Mouse (Mus musculus) liver, embryonic 15.5 days (tissue): ENCODE measurements around the gene Emc7. TPM values are rescaled to one million over a fixed set of nuclear protein-coding genes. Genes with fewer than 3 reads are reported as not detected.
A peak's percentile ranks its signal among the peaks of the same experiment; 100 is the strongest.

ENCODE experiments used
- ATAC-seq: fragments of 200-750 bp; cut with Nextera tagmentation; 2 replicates; pipeline ENCODE4 v1.8.0; 2017; ENCODE audit warnings: moderate number of reproducible peaks, mild to moderate bottlenecking, moderate library complexity; ENCODE audit not compliant: insufficient read depth
- H3K27ac ChIP-seq: fragments of 300-500 bp; sonication (generic); replicated peaks from 2 replicates; pipeline ENCODE4 v1.5.1; 2015; ENCODE audit warnings: mild to moderate bottlenecking, inconsistent platforms
- H3K27me3 ChIP-seq: fragments of 300-500 bp; sonication (generic); 2 replicates; pipeline ENCODE4 v1.6.1; 2015; ENCODE audit warnings: mild to moderate bottlenecking, inconsistent platforms
- H3K36me3 ChIP-seq: fragments of 300-500 bp; sonication (generic); replicated peaks from 2 replicates; pipeline ENCODE4 v1.6.1; 2015; ENCODE audit warnings: moderate library complexity, mild to moderate bottlenecking, inconsistent platforms
- H3K4me1 ChIP-seq: fragments of 300-500 bp; sonication (generic); replicated peaks from 2 replicates; pipeline ENCODE4 v1.6.1; 2015; ENCODE audit warnings: inconsistent platforms
- H3K4me2 ChIP-seq: fragments of 300-500 bp; sonication (generic); 2 replicates; pipeline ENCODE4 v1.6.1; 2015; ENCODE audit warnings: moderate library complexity, mild to moderate bottlenecking, inconsistent platforms
- H3K4me3 ChIP-seq: fragments of 300-500 bp; sonication (generic); replicated peaks from 2 replicates; pipeline ENCODE4 v1.5.1; 2015; ENCODE audit warnings: mild to moderate bottlenecking, inconsistent platforms
- H3K9ac ChIP-seq: fragments of 300-500 bp; sonication (generic); 2 replicates; pipeline ENCODE4 v1.6.1; 2015; ENCODE audit warnings: moderate library complexity, mild to moderate bottlenecking, inconsistent platforms
- H3K9me3 ChIP-seq: fragments of 300-500 bp; sonication (generic); replicated peaks from 2 replicates; pipeline ENCODE4 v1.6.1; 2016; ENCODE audit warnings: inconsistent platforms
- WGBS: fragments of 180-500 bp; shearing (Covaris S2); methylation state at CpG from one replicate; pipeline ENCODE4 v1.1.7; 2015; ENCODE audit warnings: mixed read lengths; ENCODE audit not compliant: insufficient replicate concordance; 5-methylcytosine and 5-hydroxymethylcytosine counted together
- polyA plus RNA-seq: library from polyadenylated mRNA; unstranded; fragments of >200 nt; fragmentation: Nextera tagmentation; extraction: Ambion mirVana; gene quantifications from 2 replicates; pipeline ENCODE4 v1.2.1, GENCODE M21; 2015

Emc7 gene
- polyA plus RNA-seq, 1 experiment from 2014 or later = 12.9 TPM

DNA sequence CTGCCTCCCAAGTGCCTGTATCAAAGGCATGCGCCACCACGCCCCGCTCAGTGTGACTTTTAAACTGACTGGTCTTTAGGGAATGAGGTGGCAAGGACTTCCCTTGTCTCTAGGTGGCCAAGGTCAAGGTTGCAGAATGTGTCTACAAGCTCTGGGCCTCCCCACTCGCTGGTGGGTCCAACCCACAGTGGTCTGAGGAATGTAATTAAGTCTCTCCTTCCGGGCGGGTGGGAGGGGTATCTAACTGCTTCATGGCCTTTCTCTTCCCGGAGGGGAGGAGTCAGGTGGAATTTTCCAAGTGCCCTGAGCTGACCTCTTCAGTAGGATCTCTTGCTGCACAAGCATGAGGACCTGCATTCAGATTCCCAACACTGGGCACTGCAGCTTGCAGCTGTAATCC, 43.1 kb downstream of the Emc7 start:
- no peak overlapping the region for H3K4me2 ChIP-seq
- H3K4me3 ChIP-seq = no peak overlapping the region
- H3K4me1 ChIP-seq = peaks cover 37% of the 10 kb centered on the region
- H3K27me3 ChIP-seq = no peaks in the 10 kb centered on the region
- no peak for ATAC-seq
- 76% methylated on average over 7 of the region's 7 CpGs for WGBS
- no peak overlapping the region for H3K27ac ChIP-seq
- H3K9ac ChIP-seq = no peak overlapping the region
- H3K9me3 ChIP-seq = no peaks in the 10 kb centered on the region
- no peaks in the 10 kb centered on the region for H3K36me3 ChIP-seq

DNA sequence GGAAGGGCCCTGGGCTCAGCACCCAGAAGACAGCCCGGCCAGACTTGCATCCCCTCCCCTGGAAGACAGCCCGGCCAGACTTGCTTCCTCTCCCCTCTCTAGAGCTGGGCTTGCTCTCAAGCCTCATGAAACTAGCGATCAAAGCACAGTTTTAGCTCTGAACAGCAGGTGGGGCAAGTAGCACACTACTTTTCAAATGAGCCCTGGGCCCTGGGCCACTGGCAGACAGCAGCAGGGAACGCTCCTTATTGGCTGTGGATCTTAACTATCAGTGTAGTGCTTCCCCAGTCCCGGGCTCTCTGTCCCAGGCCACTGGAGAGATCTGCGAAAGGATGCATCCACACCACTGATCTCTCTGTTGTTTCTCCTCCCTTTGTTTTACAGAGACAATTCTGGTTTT, 46.4 kb downstream of the Emc7 start:
- no peaks in the 10 kb centered on the region for H3K27me3 ChIP-seq
- 7% methylated on average over 6 of the region's 6 CpGs for WGBS
- no peaks in the 10 kb centered on the region for H3K36me3 ChIP-seq
- H3K4me2 ChIP-seq = no peak overlapping the region
- no peak overlapping the region for H3K27ac ChIP-seq
- H3K9me3 ChIP-seq = no peaks in the 10 kb centered on the region
- peaks cover 24% of the 10 kb centered on the region for H3K4me1 ChIP-seq
- H3K4me3 ChIP-seq = no peak overlapping the region
- no peak overlapping the region for H3K9ac ChIP-seq
- peak; percentile 85 for ATAC-seq

- Histone ChIP-seq H3K4me1 (peaks cover 24% of the 10 kb centered on the region), H3K27ac (no peak overlapping the region), H3K4me3 (no peak overlapping the region), H3K36me3 (no peaks in the 10 kb centered on the region), H3K27me3 (no peaks in the 10 kb centered on the region), H3K9ac (no peak overlapping the region), H3K9me3 (no peaks in the 10 kb centered on the region), H3K4me2 (no peak overlapping the region)
- no peak for ATAC-seq
- WGBS = 76% methylated on average over 6 of the region's 6 CpGs
Observed at GRCm38 (mm10) chr2:112503978-112504377, 49.2 kb downstream of the Emc7 start.

GRCm38 (mm10) chr2:112506841-112507435, 52.1 kb downstream of the Emc7 start:
- Histone ChIP-seq H3K9ac (no peak overlapping the region), H3K36me3 (no peaks in the 10 kb centered on the region), H3K4me1 (peaks cover 32% of the 10 kb centered on the region), H3K9me3 (no peaks in the 10 kb centered on the region), H3K27ac (no peak overlapping the region), H3K4me2 (no peak overlapping the region), H3K4me3 (no peak overlapping the region), H3K27me3 (no peaks in the 10 kb centered on the region)
- no peak for ATAC-seq
- 62% methylated on average over 5 of the region's 5 CpGs for WGBS

DNA sequence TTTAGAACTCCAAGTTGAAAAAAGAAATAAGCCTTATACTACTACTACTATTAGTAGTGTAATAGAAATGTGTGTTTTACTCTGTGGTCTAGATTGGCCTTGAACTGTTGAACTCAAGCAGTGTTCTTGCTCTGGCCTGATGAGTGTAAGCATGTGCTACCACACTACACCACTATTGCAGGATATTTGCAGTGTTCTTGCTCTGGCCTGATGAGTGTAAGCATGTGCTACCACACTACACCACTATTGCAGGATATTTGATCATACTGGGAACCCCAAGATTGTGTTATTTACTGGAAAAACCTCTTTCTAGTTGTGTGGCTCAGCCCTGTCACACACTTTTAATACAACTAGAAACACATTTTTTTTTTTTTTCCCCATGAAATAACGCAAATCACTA, 52.6 kb downstream of the Emc7 start:
- H3K4me3 ChIP-seq = no peak overlapping the region
- no peak overlapping the region for H3K9ac ChIP-seq
- peaks cover 32% of the 10 kb centered on the region for H3K4me1 ChIP-seq
- H3K9me3 ChIP-seq = no peaks in the 10 kb centered on the region
- ATAC-seq = no peak
- H3K27ac ChIP-seq = no peak overlapping the region
- WGBS = 75% methylated on average over 1 of the region's 1 CpGs
- no peaks in the 10 kb centered on the region for H3K27me3 ChIP-seq
- H3K36me3 ChIP-seq = no peaks in the 10 kb centered on the region
- no peak overlapping the region for H3K4me2 ChIP-seq

GRCm38 (mm10) chr2:112510140-112510539, 55.3 kb downstream of the Emc7 start:
- no peaks in the 10 kb centered on the region for H3K36me3 ChIP-seq
- H3K4me1 ChIP-seq = peaks cover 32% of the 10 kb centered on the region
- H3K4me3 ChIP-seq = no peak overlapping the region
- peak overlapping the region; percentile 51 for H3K4me2 ChIP-seq
- H3K9me3 ChIP-seq = no peaks in the 10 kb centered on the region
- no peak overlapping the region for H3K9ac ChIP-seq
- 27% methylated on average over 4 of the region's 4 CpGs for WGBS
- 0 out of 2 replicates have a peak overlapping the region, but pooled peaks have one; percentile 45 for H3K27ac ChIP-seq
- no peaks in the 10 kb centered on the region for H3K27me3 ChIP-seq
- peak; percentile 96 for ATAC-seq

- H3K9me3 ChIP-seq = no peaks in the 10 kb centered on the region
- H3K27me3 ChIP-seq = no peaks in the 10 kb centered on the region
- H3K4me1 ChIP-seq = peaks cover 29% of the 10 kb centered on the region
- ATAC-seq = no peak
- no peak overlapping the region for H3K4me3 ChIP-seq
- H3K27ac ChIP-seq = no peak overlapping the region
- H3K4me2 ChIP-seq = no peak overlapping the region
- no peak overlapping the region for H3K9ac ChIP-seq
- 0 out of 2 replicates have a peak, but pooled peaks cover 5% of the 10 kb centered on the region for H3K36me3 ChIP-seq
- 86% methylated on average over 1 of the region's 1 CpGs for WGBS
Observed at GRCm38 (mm10) chr2:112513036-112513435, 58.2 kb downstream of the Emc7 start.

DNA sequence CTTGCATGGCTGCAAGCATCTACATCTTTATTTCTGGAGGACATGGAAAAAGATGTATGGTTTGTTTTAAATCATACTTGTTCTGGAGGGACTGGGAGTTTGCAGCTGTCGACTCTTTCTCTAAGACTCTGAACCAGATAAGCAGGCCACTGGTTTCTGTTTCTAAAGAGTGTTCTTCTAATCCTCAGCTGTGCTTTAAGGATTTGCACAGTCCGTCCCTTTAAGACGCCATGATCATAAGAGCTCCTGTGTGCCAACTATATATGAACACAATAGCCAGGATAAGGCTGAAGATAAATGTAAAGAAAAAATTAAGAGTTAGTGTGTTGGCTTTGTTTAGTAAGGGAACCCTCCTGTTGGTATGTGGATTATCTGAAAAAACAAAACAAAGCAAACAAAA, 61.9 kb downstream of the Emc7 start:
- H3K36me3 ChIP-seq = 0 out of 2 replicates have a peak, but pooled peaks cover 5% of the 10 kb centered on the region
- H3K27ac ChIP-seq = no peak overlapping the region
- H3K27me3 ChIP-seq = no peaks in the 10 kb centered on the region
- WGBS = 57% methylated on average over 3 of the region's 3 CpGs
- no peak overlapping the region for H3K9ac ChIP-seq
- H3K9me3 ChIP-seq = no peaks in the 10 kb centered on the region
- H3K4me3 ChIP-seq = no peak overlapping the region
- ATAC-seq = no peak
- H3K4me2 ChIP-seq = no peak overlapping the region
- no peaks in the 10 kb centered on the region for H3K4me1 ChIP-seq

DNA sequence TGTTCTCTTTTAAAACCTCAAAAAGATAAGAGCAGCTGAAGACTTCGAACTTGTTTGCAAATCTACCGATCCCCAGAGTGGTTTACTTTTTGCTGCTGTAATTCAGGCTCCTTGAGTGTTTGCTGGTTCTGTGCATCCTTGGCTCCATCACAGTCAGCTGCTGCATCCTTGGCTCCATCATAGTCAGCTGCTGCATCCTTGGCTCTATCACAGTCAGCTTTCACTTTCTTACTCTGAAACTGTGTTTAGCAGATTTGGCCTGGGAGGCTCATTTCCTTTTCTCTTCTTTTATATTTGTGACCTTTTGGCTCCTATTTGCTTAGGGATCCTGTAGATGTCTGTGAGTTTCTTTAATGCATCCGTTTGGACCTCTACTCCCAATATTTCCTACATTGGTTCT, 62.4 kb downstream of the Emc7 start:
- no peak overlapping the region for H3K27ac ChIP-seq
- no peak overlapping the region for H3K4me2 ChIP-seq
- ATAC-seq = no peak
- no peak overlapping the region for H3K9ac ChIP-seq
- 0 out of 2 replicates have a peak, but pooled peaks cover 5% of the 10 kb centered on the region for H3K36me3 ChIP-seq
- no peak overlapping the region for H3K4me3 ChIP-seq
- WGBS = 53% methylated on average over 3 of the region's 3 CpGs
- no peaks in the 10 kb centered on the region for H3K27me3 ChIP-seq
- H3K9me3 ChIP-seq = no peaks in the 10 kb centered on the region
- no peaks in the 10 kb centered on the region for H3K4me1 ChIP-seq

DNA sequence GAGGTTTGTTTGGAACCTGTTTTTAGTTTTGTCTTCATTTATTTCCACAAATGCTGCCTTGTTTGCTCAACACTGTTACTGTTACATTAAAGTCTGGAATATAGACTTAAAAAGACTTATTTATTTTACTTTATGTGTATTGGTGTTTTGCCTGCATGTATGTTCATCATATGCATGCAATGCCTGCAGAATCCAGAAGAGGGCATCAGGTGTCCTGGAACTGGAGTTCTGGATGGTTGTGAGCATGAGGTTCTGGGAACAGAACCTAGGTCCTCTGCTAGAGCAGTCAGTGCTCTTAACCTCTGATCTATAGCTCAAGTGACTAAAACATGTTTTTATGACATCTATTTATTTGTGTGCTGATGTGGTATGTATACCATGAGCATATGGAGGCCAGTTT, 63.7 kb downstream of the Emc7 start:
- Histone ChIP-seq H3K27ac (no peak overlapping the region), H3K27me3 (no peaks in the 10 kb centered on the region), H3K4me1 (no peaks in the 10 kb centered on the region), H3K9ac (no peak overlapping the region), H3K9me3 (no peaks in the 10 kb centered on the region), H3K4me3 (no peak overlapping the region), H3K4me2 (no peak overlapping the region), H3K36me3 (0 out of 2 replicates have a peak, but pooled peaks cover 5% of the 10 kb centered on the region)
- ATAC-seq = no peak

GRCm38 (mm10) chr2:112520526-112521482, 66.0 kb downstream of the Emc7 start:
- ATAC-seq = no peak
- no peak overlapping the region for H3K4me2 ChIP-seq
- H3K27ac ChIP-seq = no peak overlapping the region
- 66% methylated on average over 4 of the region's 4 CpGs for WGBS
- H3K4me1 ChIP-seq = no peaks in the 10 kb centered on the region
- no peaks in the 10 kb centered on the region for H3K9me3 ChIP-seq
- 0 out of 2 replicates have a peak, but pooled peaks cover 3% of the 10 kb centered on the region for H3K36me3 ChIP-seq
- H3K4me3 ChIP-seq = no peak overlapping the region
- no peak overlapping the region for H3K9ac ChIP-seq
- no peaks in the 10 kb centered on the region for H3K27me3 ChIP-seq
